Mouse (Mus musculus) adrenal gland, postnatal 0 days (tissue): ENCODE data around the gene Vmn2r71. TPM values are rescaled to one million over a fixed set of nuclear protein-coding genes. Genes with fewer than 3 reads are reported as not detected.

ENCODE experiments used
- polyA plus RNA-seq: library from polyadenylated mRNA; unstranded; fragments of >200 nt; fragmentation: Nextera tagmentation; extraction: Ambion mirVana; gene quantifications from 2 replicates; pipeline ENCODE4 v1.2.1, GENCODE M21; 2015

The Vmn2r71 gene
- polyA plus RNA-seq: not detected in 2 replicates

DNA sequence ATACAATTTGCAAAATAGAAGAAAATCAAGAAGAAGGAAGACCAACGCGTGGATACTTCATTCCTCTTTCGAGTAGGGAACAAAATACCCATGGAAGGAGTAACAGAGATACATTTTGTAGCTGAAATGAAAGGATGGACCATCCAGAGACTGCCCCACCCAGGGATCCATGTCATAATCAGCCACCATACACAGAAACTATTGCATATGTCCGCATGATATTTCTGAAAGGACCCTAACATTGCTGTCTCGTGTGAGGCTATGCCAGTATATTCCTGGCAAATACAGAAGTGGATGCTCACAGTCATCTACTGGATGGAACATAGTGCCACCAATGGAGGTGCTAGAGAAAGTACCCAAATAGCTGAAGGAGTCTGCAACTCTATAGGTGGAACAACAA is at the start of gene Vmn2r71:
Vmn2r71 (plus strand) TSS at position 301 of the 400 bp plus-strand sequence.

DNA sequence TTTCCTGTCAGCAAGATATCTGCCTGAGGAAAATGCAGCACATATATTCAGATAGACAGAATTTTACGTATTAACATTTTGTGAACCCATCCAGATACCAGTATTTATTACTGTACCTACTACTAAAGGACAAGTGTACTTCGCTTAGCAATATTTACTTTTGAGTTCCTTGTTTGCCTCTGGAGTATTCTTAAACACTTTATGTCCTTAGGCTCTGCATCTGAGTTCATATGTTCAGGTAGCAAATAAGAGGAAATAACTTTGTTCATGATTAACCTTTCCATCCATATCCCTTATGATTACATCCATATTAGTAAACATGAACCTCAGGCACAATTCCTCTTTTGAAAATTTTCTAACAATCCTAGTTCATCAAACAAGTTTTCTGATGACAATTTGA is 6.2 kb downstream of the Vmn2r71 start, which contains the start of gene Vmn2r70:
Vmn2r70 (minus strand) TSS at position 101 of the 400 bp plus-strand sequence.

Other genes with a start within 250 kb of the Vmn2r71 start
- gene Vmn2r69, start 147.2 kb upstream of the Vmn2r71 start, polyA plus RNA-seq: not detected in 2 replicates
- not detected in 2 replicates for gene Vmn2r70, start 6.1 kb downstream of the Vmn2r71 start, polyA plus RNA-seq
- gene Vmn2r72, start 192.0 kb downstream of the Vmn2r71 start, polyA plus RNA-seq: not detected in 2 replicates